Mouse (Mus musculus): ENCODE data around the gene Lsm7. TPM values are rescaled to one million over a fixed set of nuclear protein-coding genes. Genes with fewer than 3 reads are reported as not detected.
"Not testable (repeated sequence)": the region's sequence is repeated elsewhere in the genome, so short reads cannot be mapped to it uniquely, and the experiment has no call there.

Lsm7 gene
- polyA plus RNA-seq, 1 experiment: 134 TPM

DNA sequence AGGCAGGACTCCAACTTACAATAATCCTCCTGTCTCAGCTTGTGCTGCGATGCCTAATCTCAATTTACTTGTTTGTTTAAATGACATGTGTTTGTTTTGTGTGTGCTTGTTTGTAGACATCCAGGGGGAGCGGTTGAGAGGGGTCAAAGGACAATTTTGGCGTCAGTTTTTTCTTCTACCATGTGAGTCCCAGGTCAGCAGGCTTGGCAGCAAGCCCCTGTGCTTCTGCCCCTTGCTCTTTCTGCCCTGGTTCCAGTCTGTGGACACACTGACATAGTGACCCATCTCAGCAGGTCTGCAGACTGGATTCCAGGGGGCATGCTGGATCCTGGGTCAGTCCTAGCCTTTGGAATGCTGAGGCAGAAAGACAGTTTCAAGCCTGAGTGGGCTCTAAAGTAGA, 35.6 kb downstream of the Lsm7 start:
- DNase-seq (ENCODE audit: low read depth, low spot score): no peak
- WGBS: 15% methylated on average over 3 of the region's 3 CpGs

DNA sequence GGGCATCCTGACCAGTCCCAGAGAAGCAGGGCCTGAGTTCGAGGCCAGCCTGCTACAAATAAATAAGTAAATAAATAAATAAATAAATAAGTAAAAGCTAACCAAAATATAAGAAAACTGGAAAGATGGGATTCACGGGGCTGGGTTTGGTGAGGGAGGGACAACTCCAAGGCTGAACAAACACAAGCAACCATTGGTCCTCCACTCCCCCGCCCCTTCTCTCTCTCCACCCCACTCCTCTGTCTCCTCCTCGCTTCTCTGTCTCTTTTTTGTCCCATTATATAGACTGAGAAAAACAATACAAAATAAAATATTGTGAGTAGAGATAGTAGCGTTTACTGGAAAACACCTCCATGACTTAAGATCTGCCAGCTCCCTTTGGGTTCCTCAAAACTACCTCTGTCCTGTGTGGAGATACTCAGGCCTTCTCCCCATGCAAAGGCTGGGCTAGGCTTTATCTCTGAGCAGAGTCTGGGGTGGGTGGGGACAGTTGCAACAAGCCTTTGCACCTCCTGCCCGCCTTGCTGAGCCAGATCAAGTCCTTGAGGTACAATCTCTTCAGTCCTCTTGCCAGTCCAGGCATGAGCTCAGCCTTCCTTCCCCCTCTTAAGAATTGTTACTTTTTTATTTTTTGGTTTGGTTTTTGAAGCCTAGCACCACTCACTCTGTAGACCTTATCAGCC, 36.3 kb downstream of the Lsm7 start:
- no peak for DNase-seq (ENCODE audit: low read depth, low spot score)
- WGBS: 45% methylated on average over 6 of the region's 6 CpGs

DNA sequence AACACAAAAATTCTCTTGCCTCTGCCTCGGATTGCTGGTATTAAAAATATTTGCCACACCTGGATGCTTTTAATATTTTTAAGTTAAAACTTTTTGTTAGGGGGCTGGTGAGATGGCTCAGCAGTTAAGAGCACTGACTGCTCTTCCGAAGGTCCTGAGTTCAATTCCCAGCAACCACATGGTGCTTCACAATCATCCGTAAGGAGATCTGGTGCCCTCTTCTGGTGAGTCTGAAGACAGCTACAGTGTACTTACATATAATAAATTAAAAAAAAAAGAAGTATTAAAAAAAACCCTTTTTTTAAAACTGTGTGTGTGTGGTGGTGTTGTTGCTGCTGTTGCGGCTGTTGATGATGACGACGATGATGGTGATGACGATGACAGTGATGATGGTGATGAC, 37.1 kb downstream of the Lsm7 start:
- DNase-seq (ENCODE audit: low read depth, low spot score): not testable (repeated sequence)
- 80% methylated on average over 7 of the region's 7 CpGs for WGBS

DNA sequence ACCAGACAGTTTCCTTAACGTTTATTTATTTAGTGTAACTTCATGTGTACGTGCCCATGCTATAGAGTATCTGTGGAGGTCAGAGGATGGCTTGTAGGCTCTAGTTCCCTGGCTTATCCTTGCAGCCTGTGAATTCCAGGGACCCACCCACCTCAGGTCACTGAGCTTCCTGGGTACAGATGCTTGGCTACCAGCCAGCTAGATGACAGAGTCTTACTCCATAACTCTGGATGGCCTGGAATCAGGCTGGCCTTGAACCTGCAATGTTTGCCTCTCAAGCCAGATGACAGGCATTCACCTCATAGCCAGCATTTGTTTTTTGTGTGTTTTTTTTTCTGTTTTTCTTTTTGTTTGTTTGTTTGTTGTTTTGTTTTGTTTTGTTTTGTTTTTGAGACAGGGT, 37.8 kb downstream of the Lsm7 start:
- WGBS: 28% methylated on average over 2 of the region's 2 CpGs
- DNase-seq (ENCODE audit: low read depth, low spot score): no peak

DNA sequence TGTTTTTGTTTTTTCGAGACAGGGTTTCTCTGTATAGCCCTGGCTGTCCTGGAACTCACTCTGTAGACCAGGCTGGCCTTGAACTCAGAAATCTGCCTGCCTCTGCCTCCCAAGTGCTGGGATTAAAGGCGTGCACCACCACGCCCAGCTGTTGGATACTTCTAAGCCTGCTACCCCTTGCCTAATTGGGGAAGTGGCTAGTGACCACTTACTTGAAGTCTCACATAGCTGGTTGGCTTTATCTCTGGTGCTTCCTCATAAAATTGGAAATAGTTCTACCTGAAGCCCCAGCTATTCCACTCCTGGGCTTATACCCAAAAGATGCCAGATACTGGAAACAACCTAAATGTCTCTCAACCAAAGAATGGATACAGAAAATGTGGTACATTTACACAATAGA, 38.7 kb downstream of the Lsm7 start:
- WGBS: 70% methylated on average over 3 of the region's 3 CpGs
- not testable (repeated sequence) for DNase-seq (ENCODE audit: low read depth, low spot score)

DNA sequence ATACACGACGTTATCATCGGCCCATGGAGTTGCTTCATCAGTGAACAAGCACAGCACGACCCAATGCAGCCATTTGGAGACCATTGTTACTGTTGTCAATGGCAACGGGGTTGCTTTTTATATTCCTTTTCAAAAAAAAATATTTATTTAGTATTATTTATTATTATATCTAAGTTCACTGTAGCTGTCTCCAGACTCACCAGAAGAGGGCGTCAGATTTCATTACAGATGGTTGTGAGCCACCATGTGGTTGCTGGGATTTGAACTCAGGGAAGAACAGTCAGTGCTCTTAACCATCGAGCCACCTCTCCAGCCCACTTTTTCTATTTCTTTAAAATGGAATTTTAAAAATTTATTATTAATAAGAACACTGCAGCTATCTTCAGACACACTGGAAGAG, 40.2 kb downstream of the Lsm7 start:
- DNase-seq (ENCODE audit: low read depth, low spot score): no peak
- 57% methylated on average over 7 of the region's 7 CpGs for WGBS

DNA sequence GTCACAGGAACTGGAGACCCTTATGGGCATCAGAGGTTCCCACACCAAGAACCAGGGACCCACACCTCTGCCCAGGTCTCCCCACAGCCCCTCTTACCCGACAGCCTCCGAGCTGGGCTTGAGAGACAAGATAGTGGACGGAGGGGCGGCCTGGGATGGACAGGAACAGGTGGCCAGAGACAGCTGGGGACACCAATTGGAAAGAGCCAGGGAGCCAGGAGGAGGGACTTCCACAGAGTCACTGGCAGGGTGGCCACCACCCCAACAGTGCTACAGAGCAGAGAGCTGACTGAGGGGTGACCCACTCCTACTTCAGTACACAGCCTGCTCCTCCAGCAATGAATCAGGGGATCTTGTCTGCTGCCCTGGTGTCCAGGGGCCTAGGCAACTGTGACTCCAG, 41.6 kb downstream of the Lsm7 start, which contains the start of gene Jsrp1:
Gene Jsrp1, minus strand, starts transcription at position 133 of the 400 bp plus-strand sequence.
- WGBS: 83% methylated on average over 4 of the region's 4 CpGs
- DNase-seq (ENCODE audit: low read depth, low spot score): no peak

DNA sequence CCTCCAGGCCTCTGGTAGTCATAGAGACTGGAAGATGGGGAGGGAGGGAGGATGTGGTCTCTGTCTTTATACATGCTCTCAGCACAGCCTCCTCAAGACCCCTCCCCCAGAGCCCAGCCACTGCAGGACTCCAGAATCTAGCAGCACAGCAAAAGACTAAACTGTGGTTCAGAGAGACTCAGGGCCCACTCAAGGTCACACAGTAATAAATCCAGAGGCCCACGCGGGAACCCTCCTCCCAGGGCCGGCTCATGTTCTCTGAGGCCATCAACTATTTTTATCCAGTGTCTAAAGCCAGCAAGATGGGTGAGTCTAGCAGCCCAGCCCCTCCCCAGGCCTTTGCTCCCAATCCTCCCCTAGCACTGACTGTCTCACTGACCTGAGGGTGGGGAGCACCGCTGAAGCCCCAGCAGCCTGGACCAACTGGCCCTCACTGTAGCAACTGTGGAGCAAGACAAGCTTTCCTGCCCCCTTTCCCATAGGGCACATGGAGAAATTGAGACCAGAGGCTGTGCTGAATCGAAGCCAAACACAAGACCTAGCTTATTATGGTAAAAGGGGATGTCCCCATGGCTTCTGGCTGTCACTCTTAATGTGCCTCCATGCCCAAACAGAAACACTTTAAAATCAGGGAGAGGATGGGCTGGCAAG, 42.5 kb downstream of the Lsm7 start:
- DNase-seq (ENCODE audit: low read depth, low spot score): no peak
- WGBS: 32% methylated on average over 5 of the region's 5 CpGs

DNA sequence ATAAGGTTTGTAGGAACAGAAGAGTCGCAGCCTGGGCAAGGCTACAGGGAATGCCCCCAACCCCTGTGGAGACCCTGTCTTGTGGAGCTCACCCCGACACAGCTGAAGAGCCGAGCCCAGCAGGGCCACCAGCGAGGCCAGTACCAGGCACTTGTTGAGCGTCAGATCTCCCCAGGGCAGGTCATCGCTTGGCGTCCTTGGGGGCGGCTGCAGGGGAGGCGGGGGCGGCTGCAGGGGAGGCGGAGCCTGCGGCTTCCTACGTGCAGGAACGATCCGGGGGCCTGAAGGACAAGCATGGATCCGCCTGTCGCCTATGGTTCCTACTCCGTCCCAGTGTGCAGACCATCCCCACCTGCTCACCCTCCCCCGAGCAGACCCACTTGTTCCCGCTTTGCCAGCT, 44.9 kb downstream of the Lsm7 start:
- 15% methylated on average over 20 of the region's 20 CpGs for WGBS
- no peak for DNase-seq (ENCODE audit: low read depth, low spot score)

DNA sequence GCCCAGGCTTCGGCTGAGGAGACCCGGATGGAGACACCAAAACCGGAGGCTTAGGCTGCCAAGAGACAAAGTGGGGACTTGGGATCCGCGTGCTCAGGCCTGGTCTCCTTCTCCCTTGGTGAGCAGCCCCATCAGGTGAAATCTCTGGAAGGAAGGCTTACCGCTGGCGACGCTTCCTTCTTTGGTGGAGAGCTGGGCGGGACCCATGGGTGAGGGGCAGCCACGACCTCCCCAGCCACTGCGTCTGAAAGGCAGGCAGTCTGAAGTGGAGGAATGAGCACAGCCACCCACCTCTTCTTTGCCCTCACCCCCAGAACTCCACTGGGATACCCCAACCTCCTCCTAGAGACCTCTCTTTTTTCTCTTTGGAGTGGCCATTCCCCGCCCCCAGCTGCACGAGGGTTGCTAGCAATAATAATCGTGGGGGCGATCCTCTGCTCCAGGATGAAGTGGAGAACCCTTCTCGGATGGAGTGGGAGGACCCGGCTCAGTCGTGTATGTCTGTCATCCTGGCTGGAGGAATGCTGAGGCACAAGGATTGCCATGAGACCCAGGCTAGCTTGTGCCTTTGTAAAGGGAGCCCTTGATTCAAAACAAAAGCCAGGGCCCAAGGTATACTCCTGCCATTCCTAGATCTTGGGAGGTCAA, 45.9 kb downstream of the Lsm7 start:
- DNase-seq (ENCODE audit: low read depth, low spot score): no peak
- WGBS: 19% methylated on average over 18 of the region's 18 CpGs

DNA sequence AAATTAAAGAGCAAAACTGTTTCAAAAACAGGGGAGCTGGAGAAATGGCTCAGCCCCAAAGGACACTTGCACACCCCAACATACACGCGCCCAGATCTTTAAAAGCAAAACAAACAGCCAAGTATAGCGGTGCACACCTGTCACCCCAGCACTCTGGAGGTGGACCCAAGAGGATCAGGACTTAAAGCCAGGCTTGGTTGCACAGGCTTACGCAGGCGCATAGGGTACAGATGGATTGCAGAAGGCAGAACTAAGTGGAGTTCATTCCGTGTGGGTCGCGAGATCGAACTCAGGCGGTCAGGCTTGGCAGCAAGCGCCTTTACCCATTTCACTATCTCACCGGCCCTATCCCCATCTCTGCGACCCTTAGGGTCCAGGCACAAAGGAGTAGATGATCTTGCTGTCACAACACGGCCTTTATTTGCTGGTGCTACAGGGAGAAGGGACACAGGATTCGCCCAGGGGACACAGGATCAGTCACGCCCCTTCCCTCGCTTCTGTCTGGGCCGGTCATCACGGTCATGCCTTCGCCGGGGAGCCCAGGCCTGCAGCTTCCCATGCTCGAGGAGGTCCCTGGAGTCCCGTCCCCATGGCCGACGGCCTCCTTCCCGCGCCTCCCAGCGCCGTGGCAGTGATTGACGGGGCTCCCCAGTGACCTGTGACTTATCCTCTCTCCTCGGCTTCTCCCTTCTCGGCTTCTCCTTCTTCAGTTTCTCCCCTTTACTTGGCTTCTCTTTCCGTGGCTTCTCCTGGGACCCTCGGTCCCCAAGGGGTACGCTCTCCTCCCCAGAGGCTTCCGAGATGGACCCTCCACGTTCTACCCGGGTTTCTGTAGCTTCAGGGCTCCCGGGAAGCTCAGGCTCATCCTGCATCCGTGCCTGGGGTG, 46.7 kb downstream of the Lsm7 start:
- 33% methylated on average over 40 of the region's 40 CpGs for WGBS
- DNase-seq (ENCODE audit: low read depth, low spot score): no peak

DNA sequence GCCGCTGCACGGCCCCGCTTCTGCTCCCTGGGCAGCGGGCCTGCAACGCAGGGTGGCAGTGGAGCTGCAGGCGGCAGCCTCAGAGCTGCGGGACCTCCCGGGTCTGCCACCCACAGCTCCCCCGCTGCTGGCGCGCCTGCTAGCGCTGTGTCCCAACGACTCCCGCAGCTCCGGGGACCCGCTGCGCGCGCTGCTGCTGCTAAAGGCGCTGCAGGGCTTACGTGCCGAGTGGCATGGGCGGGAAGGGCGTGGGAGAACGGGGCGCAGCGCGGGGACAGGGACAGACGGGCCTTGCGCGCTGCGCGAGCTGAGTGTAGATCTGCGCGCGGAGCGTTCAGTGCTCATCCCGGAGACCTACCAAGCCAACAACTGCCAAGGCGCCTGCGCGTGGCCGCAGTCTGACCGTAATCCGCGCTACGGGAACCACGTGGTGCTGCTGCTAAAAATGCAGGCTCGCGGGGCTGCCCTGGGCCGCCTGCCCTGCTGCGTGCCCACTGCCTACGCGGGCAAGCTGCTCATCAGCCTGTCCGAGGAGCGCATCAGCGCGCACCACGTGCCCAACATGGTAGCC, 47.9 kb downstream of the Lsm7 start:
- WGBS: under 1% methylated on average over 58 of the region's 58 CpGs

DNA sequence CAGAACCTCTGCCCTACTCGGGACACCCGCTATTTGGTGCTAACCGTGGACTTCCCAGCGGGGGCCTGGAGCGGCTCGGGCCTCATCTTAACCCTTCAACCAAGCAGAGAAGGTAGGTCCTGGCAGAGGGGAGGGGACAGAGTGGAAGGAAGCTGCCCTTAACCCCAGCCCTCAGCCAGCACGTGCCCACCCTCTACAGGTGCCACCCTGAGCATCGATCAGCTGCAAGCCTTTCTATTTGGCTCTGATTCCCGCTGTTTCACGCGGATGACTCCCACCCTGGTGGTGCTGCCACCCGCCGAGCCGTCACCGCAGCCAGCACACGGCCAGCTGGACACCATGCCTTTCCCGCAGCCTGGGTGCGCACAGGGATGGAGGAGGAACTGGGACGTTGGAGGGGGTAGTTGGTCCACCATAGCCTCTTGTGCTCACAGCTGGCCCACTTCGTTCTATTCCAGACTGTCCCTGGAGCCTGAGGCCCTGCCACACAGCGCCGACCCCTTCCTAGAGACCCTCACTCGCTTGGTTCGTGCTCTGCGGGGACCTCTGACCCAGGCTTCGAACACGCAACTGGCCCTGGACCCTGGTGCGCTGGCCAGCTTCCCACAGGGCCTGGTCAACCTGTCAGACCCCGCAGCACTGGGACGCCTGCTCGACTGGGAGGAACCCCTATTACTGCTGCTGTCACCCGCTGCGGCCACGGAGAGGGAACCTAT, 48.5 kb downstream of the Lsm7 start:
- DNase-seq (ENCODE audit: low read depth, low spot score): no peak
- 65% methylated on average over 34 of the region's 34 CpGs for WGBS

More for the DNA sequence above, 47.9 kb downstream of the Lsm7 start:
- no peak for DNase-seq (ENCODE audit: low read depth, low spot score)

DNA sequence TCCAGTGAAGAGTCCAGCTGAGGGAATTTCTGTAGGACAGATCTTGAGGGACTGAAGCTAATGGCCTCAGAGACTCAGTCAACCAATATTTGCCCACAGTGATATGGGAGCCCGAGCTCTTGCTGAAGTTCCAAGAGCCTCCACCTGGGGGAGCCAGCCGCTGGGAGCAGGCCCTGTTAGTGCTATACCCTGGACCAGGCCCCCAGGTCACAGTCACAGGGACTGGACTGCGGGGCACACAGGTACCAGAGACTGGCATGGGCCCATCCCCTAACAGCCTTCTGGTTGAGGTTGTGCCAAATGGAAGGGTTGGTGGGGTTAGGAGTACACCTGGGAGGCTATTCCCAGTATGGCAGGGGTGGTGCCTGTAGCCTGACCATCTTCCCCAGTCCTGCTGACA, 49.1 kb downstream of the Lsm7 start:
- DNase-seq (ENCODE audit: low read depth, low spot score): no peak
- 14% methylated on average over 3 of the region's 3 CpGs for WGBS

DNA sequence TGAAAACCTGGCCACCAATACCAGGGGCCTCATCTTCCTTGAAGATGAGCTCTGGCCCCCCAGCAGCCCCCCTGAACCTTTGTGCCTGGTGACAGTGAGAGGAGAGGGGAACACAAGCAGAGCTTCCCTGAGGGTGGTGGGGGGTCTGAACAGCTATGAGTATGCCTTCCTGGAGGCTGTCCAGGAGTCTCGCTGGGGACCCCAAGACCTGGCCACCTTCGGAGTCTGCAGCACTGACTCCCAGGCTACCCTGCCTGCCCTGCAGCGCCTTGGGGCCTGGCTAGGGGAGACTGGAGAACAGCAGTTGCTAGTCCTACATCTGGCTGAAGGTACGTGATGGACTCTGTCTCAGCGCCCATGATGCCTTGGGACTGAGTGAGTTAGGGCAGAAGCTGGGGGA, 49.7 kb downstream of the Lsm7 start:
- DNase-seq (ENCODE audit: low read depth, low spot score): no peak

DNA sequence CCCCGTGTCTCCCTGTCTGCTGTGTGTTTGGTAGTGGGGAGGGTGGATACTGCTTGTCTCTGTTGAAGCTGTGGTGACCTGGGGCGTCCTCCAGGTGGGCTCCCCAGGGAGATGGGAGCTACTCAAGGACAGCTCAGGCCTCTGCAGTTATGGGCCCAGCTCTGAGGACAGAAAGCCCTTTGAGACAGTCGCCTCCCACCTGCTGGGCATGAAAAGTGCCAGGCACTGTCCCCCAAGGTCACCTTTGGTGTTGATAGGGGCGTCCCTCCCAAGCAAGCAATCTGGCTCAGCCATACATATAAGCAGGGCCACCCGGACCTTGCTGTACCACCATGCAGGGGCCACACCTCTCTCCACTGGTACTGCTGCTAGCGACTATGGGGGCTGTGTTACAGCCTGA, 50.1 kb downstream of the Lsm7 start, which contains the start of gene Amh:
Gene Amh, plus strand, starts transcription at position 328 of the 400 bp plus-strand sequence.
- no peak for DNase-seq (ENCODE audit: low read depth, low spot score)
- 78% methylated on average over 6 of the region's 6 CpGs for WGBS

More for the DNA sequence above, 49.7 kb downstream of the Lsm7 start:
- 93% methylated on average over 5 of the region's 5 CpGs for WGBS

DNA sequence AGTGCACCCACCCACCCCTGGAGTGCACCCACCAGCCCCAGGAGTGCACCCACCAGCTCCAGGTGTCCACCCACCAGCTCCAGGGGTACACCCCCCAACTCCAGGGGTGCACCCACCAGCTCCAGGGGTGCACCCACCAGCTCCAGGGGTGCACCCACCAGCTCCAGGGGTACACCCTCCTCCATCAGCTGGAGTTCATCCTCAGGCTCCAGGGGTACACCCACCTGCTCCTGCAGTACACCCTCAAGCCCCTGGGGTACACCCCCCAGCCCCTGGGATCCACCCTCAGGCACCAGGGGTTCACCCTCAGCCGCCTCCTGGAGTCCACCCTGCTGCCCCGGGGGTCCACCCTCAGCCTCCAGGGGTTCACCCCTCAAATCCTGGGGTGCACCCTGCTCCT, 50.7 kb downstream of the Lsm7 start:
- DNase-seq (ENCODE audit: low read depth, low spot score): no peak
- 97% methylated on average over 2 of the region's 2 CpGs for WGBS

DNA sequence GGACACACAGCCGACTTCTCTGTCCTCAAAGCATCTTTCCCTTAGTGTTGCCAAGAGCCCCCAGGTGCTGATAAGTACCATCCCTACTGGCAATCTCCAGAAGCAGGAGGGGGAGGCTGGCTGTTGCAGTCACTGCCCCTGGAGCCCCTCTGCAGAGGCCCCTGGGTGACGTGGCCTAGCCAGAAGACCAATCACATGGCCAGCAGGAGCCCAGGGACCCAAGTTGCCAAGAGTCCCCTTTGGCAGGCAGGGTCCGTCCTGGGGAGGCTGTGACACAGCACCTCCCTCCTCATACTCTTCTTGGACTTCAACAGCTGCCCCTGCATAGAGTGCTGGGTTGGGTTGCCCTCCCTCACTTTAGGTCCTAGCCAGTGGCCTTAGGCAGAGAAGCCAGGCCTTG, 52.0 kb downstream of the Lsm7 start:
- WGBS: 93% methylated on average over 3 of the region's 3 CpGs

More for the DNA sequence above, 52.0 kb downstream of the Lsm7 start:
- DNase-seq (ENCODE audit: low read depth, low spot score): no peak
